Mouse (Mus musculus) stomach, embryonic 14.5 days (tissue): Measurements from ENCODE around the gene Shisa3. TPM values are rescaled to one million over a fixed set of nuclear protein-coding genes. Genes with fewer than 3 reads are reported as not detected.

Experiments used
- ATAC-seq: fragments of 200-750 bp; cut with Nextera tagmentation; 2 replicates; pipeline ENCODE4 v1.8.0; 2017; ENCODE audit warnings: low read depth, moderate TSS enrichment; ENCODE audit not compliant: insufficient number of reproducible peaks, insufficient read depth, low FRiP score
- H3K27ac ChIP-seq: fragments of 300-500 bp; sonication (generic); 2 replicates; pipeline ENCODE4 v1.5.1; 2014; ENCODE audit warnings: mild to moderate bottlenecking, low read length, moderate library complexity, mixed read lengths
- H3K27me3 ChIP-seq: fragments of 300-500 bp; sonication (generic); 2 replicates; pipeline ENCODE4 v1.6.1; 2014; ENCODE audit warnings: low read length, control low read depth, mixed read lengths; ENCODE audit not compliant: control insufficient read depth, insufficient read depth
- H3K36me3 ChIP-seq: fragments of 300-500 bp; sonication (generic); 2 replicates; pipeline ENCODE4 v1.6.1; 2014; ENCODE audit warnings: mild to moderate bottlenecking, control low read depth, low read length, moderate library complexity, mixed read lengths; ENCODE audit not compliant: control insufficient read depth, insufficient read depth
- H3K4me1 ChIP-seq: fragments of 300-500 bp; sonication (generic); 2 replicates; pipeline ENCODE4 v1.6.1; 2014; ENCODE audit warnings: low read length, control low read depth, mixed read lengths; ENCODE audit not compliant: control insufficient read depth, insufficient read depth
- H3K4me2 ChIP-seq: fragments of 300-500 bp; sonication (generic); replicated peaks from 2 replicates; pipeline ENCODE4 v1.6.1; 2014; ENCODE audit warnings: low read depth, low read length, control low read depth
- H3K4me3 ChIP-seq: fragments of 300-500 bp; sonication (generic); 2 replicates; pipeline ENCODE4 v1.5.1; 2014; ENCODE audit warnings: low read depth, low read length, control low read depth
- H3K9ac ChIP-seq: fragments of 300-500 bp; sonication (generic); replicated peaks from 2 replicates; pipeline ENCODE4 v1.6.1; 2014; ENCODE audit warnings: low read depth, mild to moderate bottlenecking, control low read depth, low read length, moderate library complexity, mixed read lengths
- H3K9me3 ChIP-seq: fragments of 300-500 bp; sonication (generic); 2 replicates; pipeline ENCODE4 v1.6.1; 2016; ENCODE audit warnings: low read depth, low read length, control low read depth; ENCODE audit not compliant: control insufficient read depth
- WGBS: fragments of 180-500 bp; shearing (Covaris S2); extraction: QIAGEN DNeasy Blood & Tissue Kit; methylation state at CpG from one replicate; pipeline ENCODE4 v1.1.7; 2014; 5-methylcytosine and 5-hydroxymethylcytosine counted together
- polyA plus RNA-seq: library from polyadenylated mRNA; unstranded; fragments of >200 nt; fragmentation: Nextera tagmentation; extraction: Ambion mirVana; gene quantifications from 2 replicates; pipeline ENCODE4 v1.2.1, GENCODE M21; 2014

Gene Shisa3
- polyA plus RNA-seq, 1 experiment from 2014 or later: 28.7 TPM

- Histone ChIP-seq H3K36me3 (no peaks in the 10 kb centered on the region), H3K4me1 (0 out of 2 replicates have a peak, but pooled peaks cover 3% of the 10 kb centered on the region), H3K9me3 (no peaks in the 10 kb centered on the region), H3K27ac (no peak overlapping the region), H3K27me3 (no peaks in the 10 kb centered on the region), H3K4me2 (no peak overlapping the region), H3K4me3 (no peak overlapping the region), H3K9ac (no peak overlapping the region)
- ATAC-seq: no peak
- WGBS: 67% methylated on average over 14 of the region's 14 CpGs
Measured at GRCm38 (mm10) chr5:67655696-67656519, 48.2 kb downstream of the Shisa3 start.

GRCm38 (mm10) chr5:67656821-67657259 lies 49.2 kb downstream of the Shisa3 start:
- whole genome bisulfite sequencing: 32% methylated on average over 13 of the region's 13 CpGs
- Histone ChIP-seq H3K4me2 (no peak overlapping the region), H3K9ac (no peak overlapping the region), H3K4me3 (no peak overlapping the region), H3K36me3 (no peaks in the 10 kb centered on the region), H3K9me3 (no peaks in the 10 kb centered on the region), H3K4me1 (0 out of 2 replicates have a peak, but pooled peaks cover 3% of the 10 kb centered on the region), H3K27ac (no peak overlapping the region), H3K27me3 (no peaks in the 10 kb centered on the region)
- no peak for ATAC-seq

GRCm38 (mm10) chr5:67659864-67660263 lies 52.2 kb downstream of the Shisa3 start:
- no peak overlapping the region for H3K27ac ChIP-seq

GRCm38 (mm10) chr5:67662715-67663114 lies 55.0 kb downstream of the Shisa3 start:
- WGBS: 36% methylated on average over 6 of the region's 6 CpGs
- Histone ChIP-seq H3K4me3 (no peak overlapping the region), H3K27ac (no peak overlapping the region), H3K9ac (no peak overlapping the region), H3K9me3 (no peaks in the 10 kb centered on the region), H3K27me3 (no peaks in the 10 kb centered on the region), H3K4me1 (no peaks in the 10 kb centered on the region), H3K4me2 (no peak overlapping the region), H3K36me3 (no peaks in the 10 kb centered on the region)
- ATAC-seq: no peak

More at GRCm38 (mm10) chr5:67659864-67660263, 52.2 kb downstream of the Shisa3 start:
- Histone ChIP-seq H3K27me3 (no peaks in the 10 kb centered on the region), H3K4me3 (no peak overlapping the region), H3K9me3 (no peaks in the 10 kb centered on the region), H3K4me2 (no peak overlapping the region), H3K9ac (no peak overlapping the region), H3K36me3 (no peaks in the 10 kb centered on the region), H3K4me1 (no peaks in the 10 kb centered on the region)
- WGBS: 88% methylated on average over 9 of the region's 9 CpGs
- no peak for ATAC-seq

- WGBS: 26% methylated on average over 13 of the region's 13 CpGs
- no peak overlapping the region for H3K27ac ChIP-seq
- no peak overlapping the region for H3K4me3 ChIP-seq
- no peak; the same call in 1 of the 2 replicates for ATAC-seq
- H3K27me3 ChIP-seq: no peaks in the 10 kb centered on the region
- no peaks in the 10 kb centered on the region for H3K9me3 ChIP-seq
- H3K9ac ChIP-seq: no peak overlapping the region
- H3K4me1 ChIP-seq: 0 out of 2 replicates have a peak, but pooled peaks cover 3% of the 10 kb centered on the region
- no peak overlapping the region; the same call in 1 of the 2 replicates for H3K4me2 ChIP-seq
- no peaks in the 10 kb centered on the region for H3K36me3 ChIP-seq
Measured at GRCm38 (mm10) chr5:67669436-67669896, 61.8 kb downstream of the Shisa3 start.

- Histone ChIP-seq H3K4me2 (no peak overlapping the region; the same call in 1 of the 2 replicates), H3K4me1 (0 out of 2 replicates have a peak, but pooled peaks cover 3% of the 10 kb centered on the region), H3K9me3 (no peaks in the 10 kb centered on the region), H3K9ac (no peak overlapping the region), H3K27me3 (no peaks in the 10 kb centered on the region), H3K36me3 (no peaks in the 10 kb centered on the region), H3K27ac (no peak overlapping the region), H3K4me3 (no peak overlapping the region)
- no peak for ATAC-seq
- 66% methylated on average over 6 of the region's 6 CpGs for WGBS
Measured at GRCm38 (mm10) chr5:67670158-67670557, 62.5 kb downstream of the Shisa3 start.

GRCm38 (mm10) chr5:67673008-67673407 lies 65.3 kb downstream of the Shisa3 start:
- Histone ChIP-seq H3K9ac (no peak overlapping the region), H3K27ac (no peak overlapping the region), H3K4me1 (0 out of 2 replicates have a peak, but pooled peaks cover 3% of the 10 kb centered on the region), H3K27me3 (no peaks in the 10 kb centered on the region), H3K4me2 (no peak overlapping the region), H3K4me3 (no peak overlapping the region), H3K9me3 (no peaks in the 10 kb centered on the region), H3K36me3 (no peaks in the 10 kb centered on the region)
- ATAC-seq: no peak
- 79% methylated on average over 4 of the region's 4 CpGs for WGBS
